Mouse (Mus musculus): Measurements from ENCODE around the gene Vmn1r3.
"Not testable (repeated sequence)": the region's sequence is repeated elsewhere in the genome, so short reads cannot be mapped to it uniquely, and the experiment has no call there.

GRCm38 (mm10) chr4:3167020-3167419, 18.1 kb downstream of the Vmn1r3 start, which contains the start of gene Vmn1r2:
- TF ChIP-seq POLR2A (IDR thresholded peaks at IDR 0.05; ENCODE audit: borderline replicate concordance, extremely low read depth, low read depth, low read length); CTCF (IDR thresholded peaks at IDR 0.05; ENCODE audit: insufficient read depth, low read length): not testable (repeated sequence)

Data from lung, adult 2 months (tissue).